Mouse (Mus musculus) naive thymus-derived CD4-positive, alpha-beta T cell, adult 2 months (primary cell): ENCODE measurements around the gene Abcc9.
"Not testable (repeated sequence)": the region's sequence is repeated elsewhere in the genome, so short reads cannot be mapped to it uniquely, and the experiment has no call there.

Experiments used
- DNase-seq: peaks from one replicate; pipeline ENCODE4 v3.0.0-alpha.2; 2011; ENCODE audit warnings: low read depth

Abcc9 gene

DNA sequence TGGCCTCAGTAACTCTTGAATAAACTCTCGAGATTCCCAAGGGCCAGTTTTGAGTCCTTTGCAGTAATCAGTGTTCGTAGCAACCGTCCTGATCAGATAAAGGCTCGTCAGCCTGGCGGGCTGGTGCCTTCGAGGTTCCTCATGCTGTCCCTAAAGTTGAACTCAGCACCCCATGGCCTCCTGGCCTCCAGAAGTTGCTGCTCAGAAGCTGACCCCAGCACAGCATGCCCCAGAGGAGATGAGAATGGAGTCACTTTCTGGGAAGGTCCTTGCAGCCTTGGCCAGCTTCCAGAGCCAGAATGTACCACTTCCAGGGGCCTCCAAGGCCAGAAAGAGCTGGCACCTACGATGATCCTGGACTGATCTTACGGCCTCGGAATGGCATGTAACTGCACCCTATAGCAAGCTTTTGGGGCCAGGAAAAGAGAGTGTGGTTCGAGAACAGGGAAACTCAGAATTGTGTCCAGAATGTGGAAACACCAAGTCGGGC lies 1.4 kb upstream of the Abcc9 start:
- DNase-seq = no peak

DNA sequence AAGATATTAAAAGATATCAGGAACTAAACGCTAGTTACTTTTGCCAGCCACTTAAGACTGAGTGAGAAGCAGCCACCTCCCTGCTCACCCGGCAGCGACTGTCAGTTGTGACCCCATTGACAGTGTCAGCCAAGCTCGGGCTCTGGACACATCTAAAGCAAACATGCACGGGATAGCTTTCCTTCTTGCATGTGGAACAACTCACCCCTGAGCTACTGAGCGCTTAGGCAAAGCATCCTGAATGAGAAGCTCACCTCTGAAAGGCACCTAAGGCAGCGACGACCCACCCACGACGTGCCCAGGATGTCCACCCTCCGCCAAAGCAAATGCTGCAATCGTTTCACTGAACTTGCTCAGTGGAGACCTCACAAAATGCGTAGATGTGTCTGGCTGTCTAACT lies 954 bp downstream of the Abcc9 start:
- no peak for DNase-seq

DNA sequence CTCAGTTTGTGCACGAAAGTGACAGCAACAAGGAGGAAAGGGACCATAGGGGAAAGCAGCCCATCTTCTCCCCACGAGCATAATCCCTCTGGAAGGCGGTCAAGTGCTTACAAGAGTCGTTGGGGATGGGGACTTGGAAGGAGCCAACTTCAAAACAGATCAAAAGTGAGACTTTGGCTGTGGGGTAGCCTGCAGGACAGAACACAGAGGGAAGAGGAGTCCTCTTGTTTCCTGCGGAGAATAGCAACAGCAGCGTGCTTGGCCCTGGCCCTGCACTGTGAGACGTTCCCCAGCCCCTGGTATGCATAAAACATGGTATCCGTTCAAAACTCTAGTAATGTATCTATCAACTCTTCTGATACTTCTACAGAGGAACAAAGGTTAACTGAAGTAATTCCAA lies 1.4 kb downstream of the Abcc9 start:
- no peak for DNase-seq

DNA sequence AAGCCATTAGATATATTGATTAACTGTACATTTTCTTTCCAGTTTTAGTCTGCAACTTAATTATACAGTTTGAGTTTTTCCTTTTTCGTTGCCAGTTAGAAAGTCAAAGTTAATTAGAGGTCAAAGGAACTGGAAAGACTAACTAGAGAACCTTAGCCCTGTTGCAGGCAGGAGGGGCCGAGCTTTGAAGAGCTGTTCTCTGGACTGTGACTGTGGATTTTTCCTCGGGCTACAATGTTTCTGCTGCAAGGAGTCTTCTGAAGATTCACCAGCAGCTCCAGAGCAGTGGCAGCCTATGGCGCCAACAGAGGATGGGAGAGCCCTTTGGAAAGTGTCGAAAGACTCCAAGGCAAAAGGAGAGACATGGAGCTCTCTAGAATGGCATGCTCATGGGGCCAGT lies 10.0 kb downstream of the Abcc9 start:
- DNase-seq = no peak

DNA sequence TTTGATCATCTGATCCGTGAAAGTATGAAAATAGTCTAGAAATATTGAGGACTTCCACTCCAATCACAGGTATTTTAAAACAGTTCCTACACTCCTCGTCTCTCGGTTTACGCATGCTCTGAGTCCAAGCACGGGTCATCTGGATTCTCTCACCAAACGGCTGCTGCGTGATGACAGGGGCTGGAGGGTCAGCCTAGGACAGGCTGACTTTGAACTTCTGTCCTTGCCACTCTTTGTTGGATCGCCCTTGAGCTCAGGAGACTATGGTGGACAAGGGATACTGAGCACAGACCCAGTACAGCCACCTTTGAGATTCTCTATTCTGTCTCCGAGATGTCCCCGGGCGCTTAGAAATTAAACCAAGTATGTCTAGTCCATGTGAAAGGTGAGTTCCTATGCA lies 12.4 kb downstream of the Abcc9 start:
- no peak for DNase-seq

DNA sequence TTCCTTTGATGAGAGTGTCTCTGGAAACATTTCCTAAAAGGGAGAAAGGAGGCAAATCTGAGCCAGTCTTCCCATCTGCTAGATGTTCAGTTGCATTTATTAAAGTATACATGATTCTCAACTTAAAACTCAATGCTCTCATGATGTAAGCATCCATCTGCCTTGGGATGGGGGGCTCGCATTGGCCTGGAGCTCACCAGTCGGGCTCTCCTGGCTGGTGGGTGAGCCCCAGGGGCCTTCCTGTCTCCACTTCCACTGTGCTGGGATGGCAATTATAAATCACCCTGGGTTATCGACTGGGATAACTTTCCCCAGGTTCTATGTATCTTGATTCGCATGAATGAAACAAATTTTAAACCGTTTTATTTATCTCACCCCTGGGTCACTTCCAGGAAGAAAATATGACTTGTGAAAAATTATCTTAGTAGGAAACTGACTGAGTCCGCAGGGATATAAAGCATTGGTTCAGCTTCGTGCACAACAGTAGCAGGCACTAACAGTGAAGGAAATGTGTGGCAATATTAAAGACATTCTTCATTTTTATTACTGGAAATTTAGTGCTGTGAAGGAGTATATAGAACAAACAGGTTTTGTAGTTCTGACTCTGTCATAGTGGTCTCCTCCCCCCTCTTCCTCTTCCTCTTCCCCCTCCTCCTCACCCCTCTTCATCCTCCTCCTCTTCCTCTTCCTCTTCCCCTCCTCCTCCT lies 19.0 kb downstream of the Abcc9 start:
- DNase-seq = no peak

DNA sequence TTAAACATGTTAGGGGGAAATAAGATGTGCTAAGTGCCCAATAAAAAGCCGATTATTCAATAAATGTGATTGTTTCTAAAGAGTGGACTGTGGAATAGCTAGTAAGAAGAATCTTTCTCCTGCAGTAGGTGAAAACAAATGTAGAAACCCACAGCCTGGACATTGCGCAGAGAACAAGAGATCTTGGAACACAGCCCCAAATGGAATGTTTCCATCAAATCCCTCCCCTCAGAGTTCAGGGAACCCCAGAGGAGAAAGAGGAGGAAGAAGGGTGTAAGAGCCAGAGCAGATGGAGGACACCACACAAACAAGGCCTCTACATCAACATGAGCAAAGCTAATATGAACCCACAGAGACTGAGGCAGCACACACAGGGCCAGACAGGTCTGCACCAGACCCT lies 32.1 kb downstream of the Abcc9 start:
- DNase-seq = no peak

DNA sequence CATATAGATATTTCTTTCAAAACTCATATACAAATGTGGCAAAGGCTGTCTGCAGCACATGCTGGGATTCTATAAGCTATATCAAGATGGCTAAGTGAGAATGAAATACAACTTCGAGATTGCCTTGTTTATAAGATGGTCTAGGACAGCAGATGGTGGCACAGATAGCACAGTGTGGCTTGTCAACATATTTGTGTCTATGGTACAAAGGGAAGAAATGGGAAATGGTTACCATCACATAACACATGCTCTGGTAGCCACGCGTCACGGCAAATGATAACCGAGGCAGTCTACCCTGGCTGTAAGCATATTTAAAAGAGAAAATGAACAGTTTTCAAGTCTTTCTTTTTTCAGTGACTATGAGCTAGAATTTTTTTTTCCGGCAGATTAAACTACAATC lies 32.8 kb downstream of the Abcc9 start:
- no peak for DNase-seq

DNA sequence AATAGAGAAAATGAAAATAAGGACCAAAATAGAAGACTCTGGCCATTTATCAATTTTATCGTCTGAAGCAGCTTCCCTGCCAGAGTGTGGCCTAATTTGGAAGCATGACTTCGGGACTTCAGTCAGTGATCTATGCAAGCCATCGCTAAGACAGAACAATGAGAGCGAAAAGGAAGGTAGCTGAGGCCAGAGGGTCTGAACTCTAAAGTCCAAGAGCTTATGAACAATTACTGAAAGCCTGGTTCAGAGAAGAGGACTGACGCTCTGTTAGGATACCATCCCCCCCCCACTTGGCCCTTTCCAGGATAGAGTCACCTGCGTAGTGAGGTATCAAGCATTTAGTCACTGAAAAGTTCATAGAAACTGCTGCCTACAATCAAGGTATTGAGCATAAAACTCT lies 33.3 kb downstream of the Abcc9 start:
- no peak for DNase-seq

DNA sequence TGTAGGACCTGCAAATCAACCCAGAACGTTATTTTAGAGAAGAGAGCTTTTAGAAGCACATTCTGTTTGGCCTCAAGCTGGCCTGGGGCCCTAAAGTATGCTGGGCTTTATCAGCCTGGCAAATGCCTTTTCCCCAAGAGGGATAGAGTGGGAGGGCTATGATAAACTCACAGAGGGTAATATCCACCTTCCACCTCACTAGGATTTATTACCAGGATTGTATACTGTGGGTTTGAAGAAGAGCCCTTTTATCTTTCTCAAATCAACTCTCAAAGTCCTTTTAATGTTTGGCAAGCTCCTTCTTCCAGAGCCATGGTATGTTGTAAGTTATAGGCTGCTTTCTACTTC lies 33.7 kb downstream of the Abcc9 start:
- no peak for DNase-seq

DNA sequence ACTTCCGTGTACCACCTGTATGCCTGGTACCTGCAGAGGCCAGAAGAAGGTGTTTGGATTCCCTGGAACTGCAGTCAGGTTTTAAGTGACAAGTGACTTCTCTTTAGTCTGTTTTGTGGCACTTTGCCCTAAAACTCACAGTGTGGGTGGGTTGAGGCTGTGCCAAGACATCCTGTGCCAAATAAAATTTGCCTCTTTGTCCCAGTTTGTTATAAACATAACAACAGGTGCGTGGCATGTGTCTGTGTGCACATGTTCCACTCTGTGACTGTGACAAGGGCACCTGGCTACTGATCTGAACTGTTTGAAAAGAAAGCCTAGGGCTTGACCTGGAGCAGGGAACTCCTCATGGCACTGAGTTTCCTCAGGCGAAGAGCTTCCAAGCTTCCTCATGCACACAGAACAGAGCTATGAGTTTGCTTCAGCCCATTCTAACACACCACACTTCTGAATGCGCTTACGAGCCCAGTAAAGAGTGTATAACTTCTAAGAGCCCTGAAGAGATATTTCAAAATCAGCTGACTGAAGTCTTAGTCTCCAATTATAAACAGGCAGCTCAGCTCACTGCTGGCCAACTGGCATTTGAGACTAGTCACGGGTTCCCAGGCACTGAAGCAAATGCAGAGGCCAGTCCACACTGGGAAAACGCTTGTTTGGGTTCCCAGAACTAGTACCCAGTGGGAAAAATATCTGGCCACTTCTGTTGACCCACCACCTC lies 34.3 kb downstream of the Abcc9 start:
- no peak for DNase-seq

DNA sequence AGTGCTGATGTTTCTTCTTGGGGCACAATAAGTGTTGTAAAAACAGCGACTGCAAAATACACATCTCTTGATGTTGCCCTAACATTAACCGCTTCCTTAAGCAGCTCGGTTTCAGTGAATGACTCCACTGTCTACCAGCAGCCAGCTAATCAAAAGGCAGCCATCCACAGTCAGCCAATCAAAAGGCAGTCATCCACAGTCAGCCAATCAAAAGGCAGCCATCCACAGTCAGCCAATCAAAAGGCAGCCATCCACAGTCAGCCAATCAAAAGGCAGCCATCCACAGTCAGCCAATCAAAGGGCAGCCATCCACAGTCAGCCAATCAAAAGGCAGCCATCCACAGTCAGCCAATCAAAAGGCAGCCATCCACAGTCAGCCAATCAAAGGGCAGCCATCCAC lies 40.1 kb downstream of the Abcc9 start:
- DNase-seq = not testable (repeated sequence)

DNA sequence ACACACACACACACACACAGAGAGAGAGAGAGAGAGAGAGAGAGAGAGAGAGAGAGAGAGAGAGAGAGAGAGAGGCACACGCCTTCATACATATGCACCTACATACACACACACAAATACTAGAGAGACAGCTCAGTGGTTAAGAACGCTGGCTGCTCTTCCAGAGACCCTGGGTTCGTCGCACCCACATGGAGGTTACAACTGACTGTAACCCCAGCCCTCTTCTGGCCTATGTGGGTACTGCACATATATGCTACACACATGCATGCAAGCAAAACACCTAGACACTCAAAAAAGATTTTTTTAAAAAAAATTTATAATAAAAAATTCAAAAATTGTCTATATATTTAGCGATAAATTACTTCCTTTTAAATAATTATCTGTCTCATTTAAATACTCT lies 43.1 kb downstream of the Abcc9 start:
- DNase-seq = peak; percentile 54

DNA sequence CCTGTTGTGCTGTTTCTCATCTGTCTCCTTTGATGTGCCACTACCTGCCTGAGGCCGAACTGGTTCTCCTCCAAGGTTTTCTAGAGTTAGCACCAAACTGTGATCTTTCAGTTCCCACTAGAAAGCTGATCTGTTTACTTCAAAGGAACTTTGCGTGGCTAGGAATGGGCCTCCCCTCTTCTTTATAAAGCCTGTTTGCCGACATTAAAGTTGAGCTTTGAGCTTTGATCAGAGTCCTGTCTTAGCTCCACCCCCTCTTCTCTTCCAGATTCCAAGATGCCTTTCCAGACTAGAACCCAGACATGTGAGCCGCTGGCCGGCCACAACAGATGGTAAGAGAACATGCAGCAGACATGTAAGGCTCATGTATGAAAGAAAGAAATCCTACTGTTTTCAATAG lies 47.6 kb downstream of the Abcc9 start:
- no peak for DNase-seq

DNA sequence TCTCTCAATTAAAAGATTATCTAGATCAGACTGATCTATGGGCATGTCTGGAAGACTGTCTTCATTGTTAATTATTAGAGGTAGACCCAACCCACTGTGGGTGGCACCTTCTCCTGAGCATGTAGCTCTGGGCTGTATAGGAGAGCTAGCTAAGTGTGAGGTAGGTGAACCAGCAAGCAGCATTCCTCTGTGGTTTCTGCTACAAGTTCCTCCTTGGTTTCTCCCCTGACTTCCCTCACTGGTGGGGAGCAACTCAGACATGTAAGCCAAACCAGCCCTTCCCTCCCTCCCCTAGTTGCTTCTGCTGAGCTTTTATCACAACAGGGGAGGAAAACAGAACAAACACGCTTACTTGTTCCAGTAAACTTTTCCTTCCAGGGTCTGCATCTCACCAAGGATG lies 49.9 kb downstream of the Abcc9 start:
- DNase-seq = no peak

DNA sequence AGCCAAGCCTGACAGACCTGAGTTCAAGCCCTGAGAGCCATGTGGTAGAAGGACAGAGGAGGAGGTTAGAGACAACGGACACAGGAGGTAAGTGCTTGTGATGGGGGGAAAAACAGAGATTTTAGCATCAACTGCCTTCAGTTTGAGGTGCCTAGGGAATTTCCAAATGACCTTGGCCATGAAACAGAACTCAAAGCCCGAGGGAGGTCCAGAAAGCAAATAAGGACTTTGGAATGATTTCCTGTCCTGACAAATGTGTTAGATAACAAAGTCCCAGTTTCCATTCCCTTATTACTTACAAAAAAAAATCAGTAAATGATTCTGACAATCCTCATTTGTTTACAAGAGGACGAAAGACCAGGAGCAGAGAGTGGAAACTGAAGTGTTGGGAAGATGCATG lies 52.8 kb downstream of the Abcc9 start:
- DNase-seq = no peak

DNA sequence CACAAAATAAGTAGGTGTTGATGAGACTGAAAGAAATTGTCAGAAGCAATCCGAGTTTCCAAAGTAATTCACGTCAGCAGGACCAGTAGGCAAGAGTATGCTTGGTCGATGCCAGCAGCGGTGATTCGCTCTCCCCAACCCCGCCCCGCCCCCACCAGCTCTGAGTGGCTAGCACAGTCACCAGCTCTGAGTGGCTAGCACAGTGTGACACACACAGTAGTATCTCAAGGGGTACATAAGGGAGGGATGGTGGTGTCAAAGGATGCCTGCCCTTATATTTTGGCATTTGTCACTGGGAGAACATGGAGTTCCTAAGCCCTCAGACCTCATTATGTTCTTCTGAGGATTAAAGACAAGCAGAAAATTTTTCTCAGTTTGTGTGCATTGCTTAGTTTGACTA lies 56.6 kb downstream of the Abcc9 start:
- DNase-seq = no peak

DNA sequence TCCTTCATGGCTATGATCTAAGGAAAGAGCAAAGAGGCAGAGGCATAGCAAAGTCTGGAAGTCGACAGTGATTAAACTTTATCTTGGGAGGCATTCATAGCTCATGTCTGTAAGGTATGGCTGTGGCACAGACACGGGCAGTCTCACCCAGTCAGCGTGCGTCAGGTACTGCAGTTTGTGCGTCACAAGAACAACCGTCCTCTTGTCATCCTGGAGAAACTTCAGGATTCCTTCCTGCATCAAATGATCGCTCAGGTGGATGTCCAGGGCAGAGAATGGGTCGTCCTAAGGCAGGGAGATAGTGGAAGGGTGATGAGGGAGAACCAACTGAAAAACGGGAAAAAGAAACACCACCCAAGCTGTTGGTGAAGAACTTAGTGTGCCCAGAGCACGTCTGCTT lies 62.8 kb downstream of the Abcc9 start:
- DNase-seq = no peak

DNA sequence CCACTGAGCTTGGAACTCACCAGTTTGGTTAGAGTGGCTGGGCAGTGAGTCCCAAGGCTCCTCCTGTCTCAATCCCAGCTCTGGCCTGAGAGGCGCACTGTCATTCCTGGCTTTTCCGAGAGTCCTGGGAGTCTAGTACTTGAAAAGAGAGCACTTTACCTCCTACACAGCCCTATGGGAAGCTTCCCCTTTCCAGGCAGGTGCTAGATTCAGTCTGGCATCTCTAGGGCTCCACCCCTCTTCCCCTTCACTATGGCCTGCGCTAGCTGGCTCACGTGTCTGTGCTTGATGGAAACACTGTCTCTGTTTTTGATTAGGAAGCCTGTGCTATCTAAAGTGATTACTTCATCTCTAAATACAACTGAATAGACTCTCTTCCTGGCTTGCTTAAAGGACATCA lies 66.5 kb downstream of the Abcc9 start:
- DNase-seq = no peak

DNA sequence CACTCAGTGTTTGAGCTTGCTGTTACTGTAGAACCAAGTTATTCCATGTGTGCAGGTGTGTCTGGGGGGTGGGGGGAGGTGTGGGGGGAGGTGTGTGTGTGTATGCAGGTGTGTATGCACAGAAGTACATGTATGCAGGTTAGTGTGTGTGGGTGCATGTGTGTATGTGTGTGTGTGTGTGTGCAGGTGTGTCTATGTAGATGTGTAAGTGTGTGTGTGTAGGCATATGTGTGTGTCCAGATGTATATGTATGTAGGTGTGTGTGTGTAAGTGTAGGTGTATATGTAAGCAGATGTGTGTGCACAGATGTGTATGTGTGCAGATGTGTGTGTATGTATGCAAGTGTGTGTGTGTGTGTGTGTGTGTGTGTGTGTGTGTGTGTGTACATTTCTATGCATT lies 66.9 kb downstream of the Abcc9 start:
- no peak for DNase-seq

DNA sequence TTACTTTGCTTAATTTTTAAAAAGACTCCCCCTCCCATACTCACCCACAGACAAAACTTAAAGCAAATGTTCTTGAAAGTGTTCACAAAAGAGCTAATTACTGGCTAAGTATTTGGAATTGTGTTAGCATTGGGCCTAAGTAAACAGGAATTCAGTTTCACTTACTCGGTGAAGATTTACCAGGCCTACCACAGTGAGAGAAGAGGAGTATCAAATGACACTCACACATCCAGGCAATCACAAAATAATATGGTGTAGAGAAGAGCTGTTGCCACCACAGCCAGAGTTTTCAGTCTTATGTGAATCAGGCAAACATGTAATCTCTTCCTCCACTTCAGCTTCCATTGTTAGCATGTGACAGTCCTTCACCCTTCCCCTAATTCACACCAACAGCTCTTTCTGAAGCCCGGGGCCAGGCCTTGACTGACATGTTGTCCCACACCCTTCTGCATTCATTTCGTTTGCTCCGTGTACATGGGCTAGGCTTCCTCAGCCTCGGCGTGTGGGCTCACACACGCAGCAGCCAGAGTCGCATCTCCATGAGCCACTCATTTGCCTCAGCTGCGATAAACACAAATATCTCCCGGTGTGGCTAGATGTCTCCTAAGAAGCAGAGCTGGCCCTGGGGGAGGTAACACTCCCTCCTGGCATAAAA lies 67.5 kb downstream of the Abcc9 start:
- no peak for DNase-seq

DNA sequence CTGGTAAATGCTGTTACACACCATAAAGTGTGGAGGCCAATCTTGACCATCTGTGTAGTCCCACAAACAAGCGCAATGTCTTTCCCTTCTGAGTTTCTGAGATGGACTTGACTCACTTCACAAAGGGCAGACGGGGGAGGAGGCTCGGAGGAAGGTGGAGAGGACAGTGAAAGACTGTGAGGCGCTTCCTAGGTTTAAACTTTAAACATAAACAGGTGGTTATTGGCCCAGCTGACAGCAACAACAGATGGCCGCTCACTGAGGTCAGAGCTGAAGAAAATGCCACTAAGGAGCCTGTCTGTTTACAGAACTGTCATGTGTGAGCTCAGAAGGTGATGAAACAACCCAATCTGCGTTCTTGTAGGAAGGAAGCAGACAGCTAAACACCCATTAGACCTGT lies 78.8 kb downstream of the Abcc9 start:
- no peak for DNase-seq

DNA sequence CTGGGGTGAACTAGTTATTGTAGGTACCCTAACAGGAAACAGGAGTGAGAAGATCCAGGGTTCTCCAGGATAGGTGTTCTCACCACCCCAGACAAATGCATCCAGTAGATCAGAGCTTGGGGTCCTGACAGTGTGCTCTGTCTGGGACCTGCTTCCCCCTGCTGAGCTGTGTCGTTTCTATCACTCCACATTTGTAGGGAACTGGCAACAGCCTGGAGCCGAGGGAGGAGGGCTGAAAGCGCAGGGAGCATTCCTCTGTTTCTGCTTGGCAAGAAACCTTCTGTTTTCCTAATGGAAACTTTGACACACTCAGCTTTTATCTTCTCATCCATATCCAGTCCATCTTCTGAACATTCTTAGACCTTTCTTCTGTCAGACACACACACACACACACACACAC lies 85.5 kb downstream of the Abcc9 start:
- DNase-seq = no peak

DNA sequence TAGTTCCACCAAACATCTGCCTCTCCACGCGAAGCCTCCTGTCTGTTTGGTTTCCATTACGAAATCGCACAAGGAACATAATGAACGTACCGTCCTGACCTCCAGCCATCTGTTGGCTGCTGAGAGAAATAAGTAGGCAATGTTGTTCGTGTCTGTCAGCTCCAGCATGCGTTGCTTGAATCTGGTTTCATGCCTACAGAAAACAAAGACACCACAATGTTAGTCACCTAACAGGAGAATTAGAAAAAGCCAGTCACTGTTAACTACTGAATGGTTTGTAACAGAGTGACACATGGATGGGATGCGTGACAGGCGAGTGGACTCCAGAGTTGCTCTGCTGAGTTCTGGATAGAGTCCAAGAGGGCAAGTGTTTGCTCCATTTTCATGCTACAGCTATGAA lies 87.8 kb downstream of the Abcc9 start:
- DNase-seq = no peak
